Mouse (Mus musculus): ENCODE data around the gene Gm17727. TPM values are rescaled to one million over a fixed set of nuclear protein-coding genes. Genes with fewer than 3 reads are reported as not detected.

The Gm17727 gene
- total RNA-seq, 1 experiment, result not detected

GRCm38 (mm10) chr9:35740749-35741148 lies 37.2 kb downstream of the Gm17727 start, which contains the start of gene Gm17677:
Gene Gm17677, plus strand, starts transcription at chr9:35741049.
- H3K27ac ChIP-seq (ENCODE audit: insufficient read depth, low read depth, low read length, poor library complexity, severe bottlenecking), result no peak within 1 kb of the TSS
- H3K4me1 ChIP-seq (ENCODE audit: control insufficient read depth in 2 of 2, insufficient read depth in 2 of 2, low read length in 2 of 2, poor library complexity in 1 of 2), result no peaks in the 10 kb centered on the region
- TF ChIP-seq HCFC1 (IDR thresholded peaks at IDR 0.05; ENCODE audit: borderline replicate concordance, insufficient read depth, low read length), result no peak
- no peak for TF ChIP-seq CHD2 (IDR thresholded peaks at IDR 0.05; ENCODE audit: low read depth, low read length)
- TF ChIP-seq ZC3H11A (IDR thresholded peaks at IDR 0.05; ENCODE audit: borderline replicate concordance, low read depth, low read length), result no peak
- no peak for TF ChIP-seq ZNF384 (IDR thresholded peaks at IDR 0.05; ENCODE audit: low read depth, low read length)
- TF ChIP-seq MAFK (IDR thresholded peaks at IDR 0.05; ENCODE audit: insufficient read depth, low read depth, low read length), result no peak
- no peak for DNase-seq (ENCODE audit: low read depth, low spot score)
- H3K36me3 ChIP-seq (ENCODE audit: control insufficient read depth, insufficient read depth, low read length, poor library complexity, severe bottlenecking), result no peaks in the 10 kb centered on the region
- H3K4me3 ChIP-seq (ENCODE audit: insufficient read depth in 1 of 2, low read depth in 1 of 2, low read length in 2 of 2, poor library complexity in 1 of 2, severe bottlenecking in 1 of 2), result no peak within 1 kb of the TSS
- in situ Hi-C loops (cut with MboI; ENCODE audit: low sequenced_read_pairs in 2 of 2, unreplicated experiment in 2 of 2), result no loop called here
- no peaks in the 10 kb centered on the region for H3K9me3 ChIP-seq (ENCODE audit: control insufficient read depth, insufficient read depth, low read depth, low read length)
- H3K9ac ChIP-seq (ENCODE audit: insufficient read depth, low read depth, low read length, poor library complexity, severe bottlenecking), result no peak within 1 kb of the TSS

Other genes with a start within 250 kb of the Gm17727 start
- gene Ddx25, start 219.6 kb downstream of the Gm17727 start, total RNA-seq (2012; rRNA removed), result 1.6 and 1.8 TPM in 2 replicates
- gene Pus3, start 219.5 kb downstream of the Gm17727 start, total RNA-seq (2012; rRNA removed), result 20.6 and 25.6 TPM in 2 replicates
- 1.2 and 1.6 TPM in 2 replicates for gene Pate2, start 207.8 kb downstream of the Gm17727 start, total RNA-seq (2012; rRNA removed)
- gene Hyls1, start 207.7 kb downstream of the Gm17727 start, total RNA-seq (2012; rRNA removed), result 14.6 and 17.6 TPM in 2 replicates
- not detected in 2 replicates for gene Pate4, start 166.2 kb downstream of the Gm17727 start, total RNA-seq (2012; rRNA removed)
- gene Pate3, start 129.9 kb downstream of the Gm17727 start, total RNA-seq (2012; rRNA removed), result 0.13 TPM in 1 of 2 replicates, not detected in the other
- not detected in 2 replicates for gene Pate1, start 90.7 kb downstream of the Gm17727 start, total RNA-seq (2012; rRNA removed)
- not detected in 2 replicates for gene Gm17677, start 37.1 kb downstream of the Gm17727 start, total RNA-seq (2012; rRNA removed)
- not detected in 2 replicates for gene Gm27235, start 12.0 kb upstream of the Gm17727 start, total RNA-seq (2012; rRNA removed)
- gene D730048I06Rik, start 12.0 kb upstream of the Gm17727 start, total RNA-seq (2012; rRNA removed), result not detected in 2 replicates
- gene 9230110F15Rik, start 66.0 kb upstream of the Gm17727 start, total RNA-seq (2012; rRNA removed), result not detected in 2 replicates
- gene 9230113P08Rik, start 130.3 kb upstream of the Gm17727 start, total RNA-seq (2012; rRNA removed), result not detected in 2 replicates

Measured in ES-E14 (cell line).